Mouse (Mus musculus) forebrain, embryonic 16.5 days (tissue): ENCODE results near the gene Gsto1. TPM values are rescaled to one million over a fixed set of nuclear protein-coding genes. Genes with fewer than 3 reads are reported as not detected.
"Not testable (repeated sequence)": the region's sequence is repeated elsewhere in the genome, so short reads cannot be mapped to it uniquely, and the experiment has no call there.

Experiments used
- ATAC-seq: fragments of 200-750 bp; cut with Nextera tagmentation; 2 replicates; pipeline ENCODE4 v1.8.0; 2017; ENCODE audit warnings: mild to moderate bottlenecking, moderate library complexity
- H3K27ac ChIP-seq: fragments of 300-500 bp; sonication (generic); 2 replicates; pipeline ENCODE4 v1.5.1; 2014; ENCODE audit warnings: low read length, control low read depth
- H3K27me3 ChIP-seq: fragments of 300-500 bp; sonication (generic); replicated peaks from 2 replicates; pipeline ENCODE4 v1.6.1; 2014; ENCODE audit warnings: low read length; ENCODE audit not compliant: control insufficient read depth, insufficient read depth
- H3K36me3 ChIP-seq: fragments of 300-500 bp; sonication (generic); 2 replicates; pipeline ENCODE4 v1.6.1; 2014; ENCODE audit not compliant: control insufficient read depth, insufficient read depth
- H3K4me1 ChIP-seq: fragments of 300-500 bp; sonication (generic); replicated peaks from 2 replicates; pipeline ENCODE4 v1.6.1; 2014; ENCODE audit warnings: low read length; ENCODE audit not compliant: control insufficient read depth, insufficient read depth
- H3K4me2 ChIP-seq: fragments of 300-500 bp; sonication (generic); 2 replicates; pipeline ENCODE4 v1.6.1; 2014; ENCODE audit warnings: mild to moderate bottlenecking, low read length, control low read depth
- H3K4me3 ChIP-seq: fragments of 300-500 bp; sonication (generic); replicated peaks from 2 replicates; pipeline ENCODE4 v1.5.1; 2014; ENCODE audit warnings: mild to moderate bottlenecking, low read length, control low read depth
- H3K9ac ChIP-seq: fragments of 300-500 bp; sonication (generic); replicated peaks from 2 replicates; pipeline ENCODE4 v1.6.1; 2014; ENCODE audit warnings: low read depth, low read length, control low read depth
- H3K9me3 ChIP-seq: fragments of 300-500 bp; sonication (generic); 2 replicates; pipeline ENCODE4 v1.6.1; 2016; ENCODE audit warnings: low read length; ENCODE audit not compliant: control insufficient read depth
- WGBS: fragments of 180-500 bp; shearing (Covaris S2); extraction: QIAGEN DNeasy Blood & Tissue Kit; methylation state at CpG from one replicate; pipeline ENCODE4 v1.1.7; 2014; 5-methylcytosine and 5-hydroxymethylcytosine counted together
- polyA plus RNA-seq: library from polyadenylated mRNA; unstranded; fragments of >200 nt; fragmentation: Nextera tagmentation; extraction: Ambion mirVana; gene quantifications from 2 replicates; pipeline ENCODE4 v1.2.1, GENCODE M21; 2015

Gsto1 gene
- polyA plus RNA-seq, 1 experiment from 2014 or later: 126 TPM

GRCm38 (mm10) chr19:47829913-47830450 lies 24.8 kb upstream of the Gsto1 start:
- Histone ChIP-seq H3K36me3 (no peaks in the 10 kb centered on the region), H3K9ac (no peak overlapping the region), H3K4me2 (no peak overlapping the region), H3K27me3 (no peaks in the 10 kb centered on the region), H3K27ac (no peak overlapping the region), H3K4me1 (no peaks in the 10 kb centered on the region), H3K9me3 (no peaks in the 10 kb centered on the region), H3K4me3 (no peak overlapping the region)
- ATAC-seq: no peak
- WGBS: 87% methylated on average over 14 of the region's 14 CpGs

- Histone ChIP-seq H3K36me3 (no peaks in the 10 kb centered on the region), H3K4me3 (no peak overlapping the region), H3K27me3 (no peaks in the 10 kb centered on the region), H3K9me3 (no peaks in the 10 kb centered on the region), H3K9ac (no peak overlapping the region), H3K4me2 (no peak overlapping the region), H3K27ac (no peak overlapping the region), H3K4me1 (no peaks in the 10 kb centered on the region)
- no peak for ATAC-seq
- 95% methylated on average over 8 of the region's 8 CpGs for WGBS
These were observed 23.7 kb upstream of the Gsto1 start for GRCm38 (mm10) chr19:47831111-47831510.

GRCm38 (mm10) chr19:47832316-47832715 lies 22.5 kb upstream of the Gsto1 start:
- no peak overlapping the region for H3K27ac ChIP-seq
- no peaks in the 10 kb centered on the region for H3K36me3 ChIP-seq
- no peaks in the 10 kb centered on the region for H3K27me3 ChIP-seq
- no peak for ATAC-seq
- no peaks in the 10 kb centered on the region for H3K9me3 ChIP-seq
- peaks cover 5% of the 10 kb centered on the region; the same call in 1 of the 2 replicates for H3K4me1 ChIP-seq
- no peak overlapping the region for H3K4me2 ChIP-seq
- no peak overlapping the region for H3K4me3 ChIP-seq
- H3K9ac ChIP-seq: no peak overlapping the region
- WGBS: 89% methylated on average over 16 of the region's 16 CpGs

DNA sequence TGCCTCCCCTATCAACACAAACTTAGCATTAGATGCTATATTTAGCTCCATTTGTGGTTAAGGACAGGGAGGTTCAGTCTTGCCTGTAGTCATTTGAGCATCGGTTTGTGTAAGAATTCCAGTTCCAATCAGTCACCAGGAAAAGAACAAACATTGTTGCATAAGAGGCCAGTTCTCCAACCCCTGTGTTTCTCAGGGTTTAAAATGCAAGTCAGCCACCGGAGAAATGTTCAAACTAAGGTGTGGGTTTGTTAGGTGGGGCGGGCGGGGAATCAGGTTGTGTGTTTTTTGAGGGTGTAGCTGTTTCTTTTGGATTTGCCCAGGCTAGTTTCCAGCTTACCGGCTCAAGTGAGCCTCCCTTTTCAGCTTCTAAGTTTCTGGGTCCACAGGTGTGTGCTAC lies 20.2 kb upstream of the Gsto1 start:
- H3K27me3 ChIP-seq: peaks cover 4% of the 10 kb centered on the region; the same call in 1 of the 2 replicates
- 92% methylated on average over 5 of the region's 5 CpGs for WGBS
- H3K4me1 ChIP-seq: peaks cover 8% of the 10 kb centered on the region; the same call in 1 of the 2 replicates
- H3K27ac ChIP-seq: no peak overlapping the region
- H3K4me2 ChIP-seq: no peak overlapping the region
- no peaks in the 10 kb centered on the region for H3K36me3 ChIP-seq
- H3K9ac ChIP-seq: no peak overlapping the region
- H3K9me3 ChIP-seq: no peaks in the 10 kb centered on the region
- no peak for ATAC-seq
- H3K4me3 ChIP-seq: no peak overlapping the region

DNA sequence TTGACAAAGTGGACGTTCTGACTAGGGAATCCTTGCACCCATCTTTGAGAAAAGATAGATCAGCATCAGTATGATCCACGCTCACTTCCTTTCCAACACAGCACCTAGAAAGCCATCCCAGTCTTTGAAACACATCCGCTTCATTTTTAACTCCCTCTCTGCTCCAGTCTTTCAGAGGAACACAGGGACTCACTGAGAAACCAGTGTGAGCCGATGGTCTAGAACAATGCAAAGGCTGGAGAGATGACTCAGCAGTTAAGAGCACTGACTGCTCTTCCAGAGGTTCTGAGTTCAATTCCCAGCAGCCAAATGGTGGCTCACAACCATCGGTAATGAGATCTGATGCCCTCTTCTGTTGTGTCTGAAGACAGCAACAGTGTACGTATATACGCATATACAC lies 19.0 kb upstream of the Gsto1 start:
- Histone ChIP-seq H3K9ac (no peak overlapping the region), H3K27me3 (peaks cover 4% of the 10 kb centered on the region; the same call in 1 of the 2 replicates), H3K4me3 (no peak overlapping the region), H3K27ac (no peak overlapping the region), H3K9me3 (no peaks in the 10 kb centered on the region), H3K36me3 (no peaks in the 10 kb centered on the region), H3K4me1 (peaks cover 8% of the 10 kb centered on the region; the same call in 1 of the 2 replicates), H3K4me2 (no peak overlapping the region)
- ATAC-seq: no peak
- WGBS: 84% methylated on average over 7 of the region's 7 CpGs

DNA sequence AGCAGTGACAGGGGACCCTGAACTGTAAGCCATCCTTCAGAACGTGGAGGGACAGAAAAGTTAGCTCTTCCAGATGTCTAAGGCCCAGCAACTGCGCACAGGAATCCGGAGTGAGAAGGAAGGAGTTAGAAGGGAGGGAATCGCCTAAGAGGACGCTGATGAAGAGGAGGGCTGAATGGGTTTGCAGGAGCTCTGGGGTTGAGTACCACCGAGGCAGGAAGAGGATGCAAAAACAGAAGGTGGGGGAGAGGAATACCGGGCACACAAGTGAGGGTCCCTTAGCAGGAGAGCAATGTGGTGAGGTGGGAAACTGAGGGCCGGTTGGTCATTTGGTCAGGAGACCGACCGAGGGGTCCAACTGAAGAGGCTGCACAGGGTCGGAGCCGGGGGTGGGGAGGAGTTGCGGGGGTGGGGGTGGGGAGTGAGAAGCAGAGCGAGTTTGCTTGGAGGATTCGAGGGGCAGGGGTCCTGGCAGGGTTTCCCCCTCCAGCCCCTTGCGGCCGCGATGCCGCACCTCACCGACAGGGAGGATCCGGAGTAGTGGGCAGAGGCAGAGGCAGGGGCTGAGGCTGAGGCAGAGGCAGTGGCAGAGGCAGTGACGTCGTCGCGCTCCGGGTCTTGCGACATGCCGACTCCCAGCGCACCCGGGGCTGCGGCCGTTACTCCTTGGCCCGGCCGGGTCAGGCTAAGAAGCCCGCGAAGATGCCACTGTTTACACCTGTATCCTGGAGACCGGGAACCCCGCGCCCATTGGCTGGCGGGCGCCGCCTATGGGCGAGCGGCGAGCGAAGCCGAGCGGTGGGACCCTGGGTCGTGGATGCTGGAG lies 17.9 kb upstream of the Gsto1 start:
- peaks cover 4% of the 10 kb centered on the region; the same call in 1 of the 2 replicates for H3K27me3 ChIP-seq
- peak; percentile 96 for ATAC-seq
- H3K4me3 ChIP-seq: peak overlapping the region; percentile 56
- peak overlapping the region; percentile 58 for H3K9ac ChIP-seq
- WGBS: 2% methylated on average over 49 of the region's 49 CpGs
- H3K27ac ChIP-seq: no peak overlapping the region
- no peaks in the 10 kb centered on the region for H3K9me3 ChIP-seq
- no peaks in the 10 kb centered on the region for H3K36me3 ChIP-seq
- H3K4me1 ChIP-seq: peaks cover 8% of the 10 kb centered on the region; the same call in 1 of the 2 replicates
- H3K4me2 ChIP-seq: peak overlapping the region; percentile 83

DNA sequence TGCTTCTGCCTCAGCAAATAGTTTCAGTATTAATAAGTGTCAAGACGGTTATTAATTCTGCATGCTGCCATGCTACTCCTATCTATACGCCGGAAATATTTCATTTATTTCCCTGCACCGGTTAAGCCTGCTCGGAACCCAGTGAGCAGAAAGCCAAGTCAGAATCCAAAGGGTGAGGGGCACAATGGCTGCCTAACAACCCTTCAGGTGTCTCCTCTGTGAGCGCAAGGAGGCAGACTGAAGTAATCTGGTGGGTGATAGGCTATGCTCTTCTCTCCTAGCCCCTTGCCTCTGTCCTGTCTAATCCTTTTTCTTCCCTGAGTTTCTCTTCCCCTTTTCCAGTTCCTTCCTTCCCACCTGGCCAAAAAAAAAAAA lies 17.3 kb upstream of the Gsto1 start:
- H3K9me3 ChIP-seq: no peaks in the 10 kb centered on the region
- H3K4me3 ChIP-seq: peak overlapping the region; percentile 56
- H3K9ac ChIP-seq: peak overlapping the region; percentile 58
- WGBS: 1% methylated on average over 6 of the region's 6 CpGs
- ATAC-seq: peak; percentile 61
- H3K27me3 ChIP-seq: peaks cover 4% of the 10 kb centered on the region; the same call in 1 of the 2 replicates
- H3K36me3 ChIP-seq: no peaks in the 10 kb centered on the region
- peaks cover 8% of the 10 kb centered on the region; the same call in 1 of the 2 replicates for H3K4me1 ChIP-seq
- no peak overlapping the region for H3K27ac ChIP-seq
- H3K4me2 ChIP-seq: peak overlapping the region; percentile 83

DNA sequence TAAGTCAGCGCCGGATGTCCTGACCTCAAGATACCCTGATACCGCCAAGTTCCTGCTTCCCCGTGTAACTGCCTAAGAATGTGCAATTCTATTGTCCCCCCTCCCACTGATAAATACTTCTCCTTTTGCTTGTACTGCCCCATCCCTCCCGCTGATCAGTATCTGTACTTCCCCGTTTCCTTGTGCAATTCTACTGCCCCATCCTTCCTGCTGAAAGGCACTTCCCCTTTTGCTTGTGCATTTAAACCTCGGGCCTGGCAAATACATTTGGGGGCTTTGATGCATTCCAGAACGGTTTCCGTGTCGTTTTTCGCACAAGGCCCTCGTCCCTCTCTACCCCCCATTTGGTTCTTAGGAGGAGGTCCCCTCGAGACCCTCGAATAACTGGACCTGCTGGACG lies 13.5 kb upstream of the Gsto1 start:
- H3K4me3 ChIP-seq, ATAC-seq, H3K4me1 ChIP-seq, H3K27ac ChIP-seq, H3K27me3 ChIP-seq, H3K9me3 ChIP-seq, H3K4me2 ChIP-seq, H3K9ac ChIP-seq, H3K36me3 ChIP-seq: not testable (repeated sequence)
- 89% methylated on average over 13 of the region's 15 CpGs for WGBS

DNA sequence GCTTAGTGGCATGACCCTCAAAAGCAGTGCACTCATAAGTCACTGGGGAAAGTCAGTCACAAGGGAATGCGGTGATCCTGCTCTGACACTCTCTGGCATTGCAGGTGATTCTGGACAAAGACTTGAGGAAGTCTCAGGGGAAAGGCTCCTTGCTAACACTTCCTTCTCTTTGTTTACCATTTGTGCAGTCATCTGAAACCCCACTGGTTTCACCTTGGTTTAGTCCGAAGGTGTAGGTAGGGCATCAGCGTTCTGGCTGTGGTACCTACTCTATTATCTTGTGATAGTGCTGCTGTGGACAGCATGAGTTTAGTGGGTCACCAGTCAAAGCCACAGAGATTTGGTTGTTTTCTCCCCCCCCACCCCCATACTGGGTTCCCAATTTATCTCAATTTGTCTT lies 5.0 kb upstream of the Gsto1 start:
- Histone ChIP-seq H3K9me3 (no peaks in the 10 kb centered on the region), H3K4me3 (no peak overlapping the region), H3K4me1 (peaks cover 8% of the 10 kb centered on the region), H3K9ac (no peak overlapping the region), H3K36me3 (no peaks in the 10 kb centered on the region), H3K4me2 (no peak overlapping the region), H3K27ac (no peak overlapping the region), H3K27me3 (no peaks in the 10 kb centered on the region)
- 92% methylated on average over 3 of the region's 3 CpGs for WGBS
- no peak for ATAC-seq
